Mouse (Mus musculus): ENCODE data around the gene 2310022A10Rik. TPM values are rescaled to one million over a fixed set of nuclear protein-coding genes. Genes with fewer than 3 reads are reported as not detected.
"Not testable (repeated sequence)": the region's sequence is repeated elsewhere in the genome, so short reads cannot be mapped to it uniquely, and the experiment has no call there.

The 2310022A10Rik gene
- polyA plus RNA-seq, 1 experiment from 2014 or later = 26.3 TPM

DNA sequence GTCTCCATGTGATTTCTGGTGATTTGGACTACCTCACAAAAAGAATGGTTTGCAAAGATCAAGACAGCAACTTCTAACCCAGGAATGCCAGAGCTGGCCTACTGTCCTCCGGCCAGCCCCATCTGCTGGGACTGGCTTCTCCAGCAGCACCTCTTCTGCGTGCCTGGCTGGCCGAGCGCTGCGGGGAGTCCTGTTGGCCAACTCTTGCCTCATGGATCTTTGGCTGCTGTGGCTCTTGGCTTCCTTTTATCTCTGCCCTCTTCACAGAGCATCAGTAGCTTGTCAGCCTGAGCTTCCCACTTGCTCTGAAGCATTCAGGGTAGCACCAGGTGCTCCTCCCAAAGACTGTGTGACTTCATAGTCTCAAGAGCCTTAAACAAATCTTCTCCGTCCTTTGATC is 75.2 kb downstream of the 2310022A10Rik start:
- no peak for DNase-seq (ENCODE audit: low spot score)

GRCm38 (mm10) chr7:27628816-27629215 is 75.8 kb downstream of the 2310022A10Rik start:
- not testable (repeated sequence) for H3K4me1 ChIP-seq (ENCODE audit: control insufficient read depth, insufficient read depth, low read length); H3K27ac ChIP-seq (ENCODE audit: low read depth, low read length); H3K4me2 ChIP-seq (ENCODE audit: low read length); DNase-seq (ENCODE audit: low spot score); ATAC-seq; H3K9me3 ChIP-seq (replicated peaks; ENCODE audit: control insufficient read depth, low read length); H3K27me3 ChIP-seq (replicated peaks; ENCODE audit: control insufficient read depth, insufficient read depth, low read length); H3K4me3 ChIP-seq (ENCODE audit: low read depth, low read length); H3K9ac ChIP-seq (ENCODE audit: low read length)
- H3K36me3 ChIP-seq (ENCODE audit: control insufficient read depth, insufficient read depth, low read length) = peaks cover 71% of the 10 kb centered on the region
- 93% methylated on average over 7 of the region's 7 CpGs for WGBS

More for the DNA sequence above, 75.2 kb downstream of the 2310022A10Rik start:
- Histone ChIP-seq H3K27me3 (replicated peaks; ENCODE audit: control insufficient read depth, insufficient read depth, low read length) (no peaks in the 10 kb centered on the region), H3K36me3 (ENCODE audit: control insufficient read depth, insufficient read depth, low read length) (peaks cover 70% of the 10 kb centered on the region), H3K4me3 (ENCODE audit: low read depth, low read length) (no peak overlapping the region), H3K4me1 (ENCODE audit: control insufficient read depth, insufficient read depth, low read length) (no peaks in the 10 kb centered on the region), H3K4me2 (ENCODE audit: low read length) (no peak overlapping the region), H3K9me3 (replicated peaks; ENCODE audit: control insufficient read depth, low read length) (no peaks in the 10 kb centered on the region), H3K9ac (ENCODE audit: low read length) (no peak overlapping the region), H3K27ac (ENCODE audit: low read depth, low read length) (no peak overlapping the region)
- WGBS = 95% methylated on average over 6 of the region's 6 CpGs
- ATAC-seq = no peak

DNA sequence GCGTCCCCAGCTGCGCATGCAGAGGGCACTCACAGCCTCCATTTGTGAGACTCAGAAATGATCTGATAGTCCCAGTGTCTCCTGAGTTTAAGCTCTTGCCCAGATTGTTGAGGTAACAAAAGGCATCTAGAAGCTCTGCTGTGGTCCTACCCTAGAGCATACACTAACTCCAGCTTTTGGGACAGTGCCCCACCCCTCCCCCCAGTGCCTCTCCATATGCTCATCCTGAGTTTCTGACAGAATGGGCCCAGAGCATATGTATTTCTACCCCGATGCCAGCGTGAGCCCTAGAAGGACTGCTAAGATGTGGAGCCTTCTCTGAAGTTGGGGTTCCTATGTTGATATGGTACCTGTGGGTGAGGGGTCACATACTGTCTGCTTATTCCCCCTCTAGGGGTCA is 78.4 kb downstream of the 2310022A10Rik start:
- ATAC-seq = no peak
- Histone ChIP-seq H3K4me1 (ENCODE audit: control insufficient read depth, insufficient read depth, low read length) (no peaks in the 10 kb centered on the region), H3K36me3 (ENCODE audit: control insufficient read depth, insufficient read depth, low read length) (peaks cover 78% of the 10 kb centered on the region), H3K27ac (ENCODE audit: low read depth, low read length) (no peak overlapping the region), H3K4me2 (ENCODE audit: low read length) (no peak overlapping the region), H3K4me3 (ENCODE audit: low read depth, low read length) (no peak overlapping the region), H3K9ac (ENCODE audit: low read length) (no peak overlapping the region), H3K27me3 (replicated peaks; ENCODE audit: control insufficient read depth, insufficient read depth, low read length) (no peaks in the 10 kb centered on the region), H3K9me3 (replicated peaks; ENCODE audit: control insufficient read depth, low read length) (no peaks in the 10 kb centered on the region)
- no peak for DNase-seq (ENCODE audit: low spot score)
- WGBS = 90% methylated on average over 4 of the region's 4 CpGs

Other genes with a start within 250 kb of the 2310022A10Rik start
- 8.0 and 11.0 TPM in 2 replicates for gene Ltbp4, start 215.5 kb upstream of the 2310022A10Rik start, polyA plus RNA-seq (2014; fragmentation: Nextera tagmentation; extraction: Ambion mirVana)
- gene Shkbp1, start 197.2 kb upstream of the 2310022A10Rik start, polyA plus RNA-seq (2014; fragmentation: Nextera tagmentation; extraction: Ambion mirVana) = 52.4 and 66.4 TPM in 2 replicates
- gene Gm20479, start 195.8 kb upstream of the 2310022A10Rik start, polyA plus RNA-seq (2014; fragmentation: Nextera tagmentation; extraction: Ambion mirVana) = 0.38 TPM in 1 of 2 replicates, not detected in the other
- gene Sptbn4, start 105.5 kb upstream of the 2310022A10Rik start, polyA plus RNA-seq (2014; fragmentation: Nextera tagmentation; extraction: Ambion mirVana) = 1.6 and 1.7 TPM in 2 replicates
- gene Blvrb, start 105.3 kb upstream of the 2310022A10Rik start, polyA plus RNA-seq (2014; fragmentation: Nextera tagmentation; extraction: Ambion mirVana) = 22.4 and 23.7 TPM in 2 replicates
- 12.5 and 14.2 TPM in 2 replicates for gene Sertad3, start 79.5 kb upstream of the 2310022A10Rik start, polyA plus RNA-seq (2014; fragmentation: Nextera tagmentation; extraction: Ambion mirVana)
- 8.6 and 9.7 TPM in 2 replicates for gene Sertad1, start 66.3 kb upstream of the 2310022A10Rik start, polyA plus RNA-seq (2014; fragmentation: Nextera tagmentation; extraction: Ambion mirVana)
- 0.55 and 0.73 TPM in 2 replicates for gene Prx, start 53.9 kb upstream of the 2310022A10Rik start, polyA plus RNA-seq (2014; fragmentation: Nextera tagmentation; extraction: Ambion mirVana)
- gene Hipk4, start 30.0 kb upstream of the 2310022A10Rik start, polyA plus RNA-seq (2014; fragmentation: Nextera tagmentation; extraction: Ambion mirVana) = 0.08 and 0.27 TPM in 2 replicates
- 98.6 and 108 TPM in 2 replicates for gene Pld3, start within 50 bp of the 2310022A10Rik start, polyA plus RNA-seq (2014; fragmentation: Nextera tagmentation; extraction: Ambion mirVana)
- 80.6 and 85.8 TPM in 2 replicates for gene Akt2, start 38.3 kb downstream of the 2310022A10Rik start, polyA plus RNA-seq (2014; fragmentation: Nextera tagmentation; extraction: Ambion mirVana)
- gene Ttc9b, start 100.7 kb downstream of the 2310022A10Rik start, polyA plus RNA-seq (2014; fragmentation: Nextera tagmentation; extraction: Ambion mirVana) = 69.3 and 73.8 TPM in 2 replicates
- 12.8 and 13.8 TPM in 2 replicates for gene Map3k10, start 121.4 kb downstream of the 2310022A10Rik start, polyA plus RNA-seq (2014; fragmentation: Nextera tagmentation; extraction: Ambion mirVana)
- gene Zfp607b, start 136.1 kb downstream of the 2310022A10Rik start, polyA plus RNA-seq (2014; fragmentation: Nextera tagmentation; extraction: Ambion mirVana) = 10.8 and 14.5 TPM in 2 replicates
- gene Zfp60, start 178.2 kb downstream of the 2310022A10Rik start, polyA plus RNA-seq (2014; fragmentation: Nextera tagmentation; extraction: Ambion mirVana) = 96.6 and 101 TPM in 2 replicates

Data from forebrain, embryonic 14.5 days (tissue).